Mouse (Mus musculus) kidney, adult 8-10 months (tissue): ENCODE measurements around the gene Usp47.
A peak's percentile ranks its signal among the peaks of the same experiment; 100 is the strongest.
"Not testable (repeated sequence)": the region's sequence is repeated elsewhere in the genome, so short reads cannot be mapped to it uniquely, and the experiment has no call there.

Experiments
- DNase-seq, 2 experiments: peaks; one replicate each; pipeline ENCODE4 v3.0.0; 2022

Gene Usp47

GRCm38 (mm10) chr7:112042758-112043157, 19.5 kb downstream of the Usp47 start:
- DNase-seq: no peak

GRCm38 (mm10) chr7:112045249-112045648, 21.9 kb downstream of the Usp47 start:
- no peak for DNase-seq

- DNase-seq: no peak
Measured at GRCm38 (mm10) chr7:112045794-112046388, 22.6 kb downstream of the Usp47 start.

- no peak for DNase-seq
Measured at GRCm38 (mm10) chr7:112048643-112049042, 25.3 kb downstream of the Usp47 start.

- no peak for DNase-seq
Measured at GRCm38 (mm10) chr7:112053667-112054066, 30.4 kb downstream of the Usp47 start.

DNA sequence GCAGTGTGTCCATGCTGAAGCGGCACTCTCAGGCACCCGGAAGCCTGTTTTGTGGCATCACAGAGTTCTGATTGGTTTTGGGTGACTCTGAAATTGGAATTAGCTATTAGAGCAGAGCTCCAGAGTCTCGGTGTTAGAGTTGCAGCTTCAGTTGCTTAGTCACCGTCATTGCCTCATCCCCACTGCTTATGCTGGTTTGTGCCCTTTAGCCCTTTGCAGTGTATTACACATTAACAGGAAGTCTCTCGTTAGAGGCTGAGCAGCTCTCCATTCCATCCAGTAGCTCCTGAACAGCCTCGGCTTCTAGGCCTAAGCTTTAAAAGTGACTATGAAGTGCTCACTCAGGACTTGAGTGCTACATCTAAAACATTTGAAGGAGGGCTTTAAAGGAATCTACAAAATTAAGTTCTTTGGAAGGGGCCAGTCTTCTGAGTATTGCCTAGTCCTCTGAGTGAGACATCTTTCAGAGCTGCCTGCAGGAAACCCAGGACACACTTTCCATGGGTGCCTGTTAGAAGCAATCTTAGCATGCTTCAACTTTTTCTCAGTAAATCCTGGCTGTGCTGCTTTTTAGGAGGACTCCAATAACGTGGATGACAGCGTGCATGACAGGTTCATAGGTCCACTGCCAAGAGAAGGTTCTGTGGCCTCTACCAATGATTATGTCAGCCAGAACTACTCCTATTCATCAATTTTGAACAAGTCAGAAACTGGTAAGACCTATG, 32.8 kb downstream of the Usp47 start:
- peak; percentile 63 to 73 for DNase-seq

GRCm38 (mm10) chr7:112074868-112075267, 51.6 kb downstream of the Usp47 start:
- DNase-seq: no peak

GRCm38 (mm10) chr7:112082636-112083035, 59.3 kb downstream of the Usp47 start:
- no peak for DNase-seq

DNA sequence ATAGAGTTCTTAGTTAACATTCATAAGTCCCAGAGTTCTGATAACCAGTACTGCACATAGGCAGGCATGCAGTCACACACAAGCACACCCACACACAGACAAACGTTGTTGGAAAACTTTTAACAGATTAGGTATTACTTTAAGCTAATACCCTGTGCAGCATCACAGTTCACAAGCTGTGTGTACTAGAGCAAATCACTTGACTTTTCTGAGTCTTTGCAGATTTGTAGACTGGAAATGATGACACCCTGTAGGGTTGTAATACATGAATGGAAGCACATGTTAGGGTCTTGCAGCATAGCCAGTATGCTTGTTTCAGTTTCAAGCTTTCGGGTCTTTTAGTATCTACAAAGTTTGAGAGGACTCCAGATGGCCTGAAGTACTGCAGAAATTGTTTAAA, 60.9 kb downstream of the Usp47 start:
- DNase-seq: no peak

DNA sequence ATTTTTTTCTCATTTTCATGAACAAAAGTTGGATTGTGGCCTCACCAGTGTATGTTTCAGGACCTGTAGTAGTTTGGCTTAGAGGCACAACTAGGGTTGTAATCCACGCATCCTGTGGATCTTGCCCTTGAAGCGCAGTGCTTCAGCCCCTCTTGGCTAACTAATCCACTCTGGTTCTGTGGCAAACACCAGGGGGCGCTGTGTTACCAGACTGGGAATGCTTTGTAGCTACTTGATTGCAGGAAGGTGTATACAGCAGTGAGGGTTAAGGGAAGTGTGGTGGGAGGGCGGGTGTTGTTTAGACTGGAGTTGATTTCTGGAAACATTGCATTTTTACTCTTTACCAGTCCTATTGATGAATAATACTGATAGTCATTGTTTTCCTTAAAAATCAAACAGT, 61.8 kb downstream of the Usp47 start:
- DNase-seq: peak; percentile 58 to 84

- DNase-seq: no peak
Measured at GRCm38 (mm10) chr7:112086186-112086585, 62.9 kb downstream of the Usp47 start.

DNA sequence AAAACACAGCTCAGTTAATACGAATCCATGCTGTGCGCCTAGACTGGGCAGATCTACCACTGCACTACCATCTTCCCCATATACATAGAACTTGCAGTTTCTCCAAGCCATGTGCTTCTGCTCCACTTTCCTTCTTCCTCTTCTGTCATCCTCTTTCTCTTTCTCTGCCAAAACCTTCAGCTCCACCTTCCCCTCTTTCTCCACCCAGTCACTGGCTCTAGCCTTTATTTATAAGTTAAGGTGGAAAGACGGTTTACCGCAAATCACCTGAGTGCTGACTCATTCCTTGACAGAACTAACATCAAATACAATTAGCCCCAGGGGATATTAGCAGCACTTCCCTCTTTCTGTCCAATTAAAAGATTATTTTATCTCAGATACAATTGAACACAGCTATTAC, 71.6 kb downstream of the Usp47 start:
- DNase-seq: not testable (repeated sequence)

DNA sequence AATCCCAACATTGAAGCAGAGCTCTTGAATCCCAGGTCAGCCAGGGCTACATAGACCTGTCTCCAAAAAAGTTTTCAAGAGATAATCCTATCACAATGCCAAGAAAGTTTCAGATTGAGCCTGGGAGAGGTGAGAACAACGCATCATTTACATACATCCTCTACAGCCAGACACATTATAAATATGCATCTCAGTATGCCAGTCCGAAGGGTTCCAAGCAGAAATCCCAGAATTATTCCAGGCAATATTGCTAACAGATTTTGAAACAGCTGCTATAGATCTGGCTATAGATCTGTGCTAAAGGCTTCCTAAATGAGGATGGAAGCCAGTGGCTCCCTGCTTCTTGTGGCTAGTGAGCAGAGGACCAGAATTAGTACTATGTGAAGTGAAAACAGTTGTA, 77.6 kb downstream of the Usp47 start:
- DNase-seq: no peak

GRCm38 (mm10) chr7:112102933-112103332, 79.6 kb downstream of the Usp47 start:
- peak in 1 of 2 experiments; percentile 10 for DNase-seq

DNA sequence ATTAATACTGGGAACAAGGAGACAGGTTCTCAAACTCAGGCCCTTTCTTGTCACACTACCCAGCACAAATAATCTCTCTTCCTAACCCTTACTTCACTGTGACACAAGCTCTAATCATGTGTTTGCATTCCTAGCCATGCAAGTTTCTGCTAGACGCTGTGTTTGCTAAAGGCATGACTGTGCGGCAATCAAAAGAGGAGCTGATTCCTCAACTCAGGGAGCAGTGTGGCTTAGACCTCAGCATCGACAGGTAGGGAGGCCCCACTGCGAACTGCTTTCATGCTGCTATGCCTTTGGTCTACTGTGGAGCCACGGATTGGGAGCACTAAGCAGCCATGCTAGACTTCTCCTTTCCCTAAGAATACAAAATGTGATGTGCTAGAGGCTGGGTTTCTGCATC, 80.5 kb downstream of the Usp47 start:
- DNase-seq: no peak

DNA sequence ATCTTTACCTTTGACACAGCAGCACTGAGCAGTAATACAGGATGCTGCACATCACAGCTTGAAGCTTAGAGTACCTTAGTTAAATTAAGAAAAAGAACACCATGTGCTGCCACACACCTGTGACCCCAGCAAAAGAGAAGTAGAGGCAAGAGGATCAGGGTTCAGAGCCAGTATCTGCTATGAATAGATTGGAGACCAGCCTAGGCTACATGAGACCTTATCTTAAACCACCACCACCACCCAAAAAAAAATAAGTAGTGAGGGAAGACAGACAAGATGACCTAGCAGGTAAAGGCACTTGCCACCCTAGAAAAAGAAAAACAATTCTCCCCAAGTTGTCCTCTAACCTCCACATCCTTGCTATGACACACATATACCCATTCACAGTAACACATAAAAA, 85.5 kb downstream of the Usp47 start:
- DNase-seq: no peak

DNA sequence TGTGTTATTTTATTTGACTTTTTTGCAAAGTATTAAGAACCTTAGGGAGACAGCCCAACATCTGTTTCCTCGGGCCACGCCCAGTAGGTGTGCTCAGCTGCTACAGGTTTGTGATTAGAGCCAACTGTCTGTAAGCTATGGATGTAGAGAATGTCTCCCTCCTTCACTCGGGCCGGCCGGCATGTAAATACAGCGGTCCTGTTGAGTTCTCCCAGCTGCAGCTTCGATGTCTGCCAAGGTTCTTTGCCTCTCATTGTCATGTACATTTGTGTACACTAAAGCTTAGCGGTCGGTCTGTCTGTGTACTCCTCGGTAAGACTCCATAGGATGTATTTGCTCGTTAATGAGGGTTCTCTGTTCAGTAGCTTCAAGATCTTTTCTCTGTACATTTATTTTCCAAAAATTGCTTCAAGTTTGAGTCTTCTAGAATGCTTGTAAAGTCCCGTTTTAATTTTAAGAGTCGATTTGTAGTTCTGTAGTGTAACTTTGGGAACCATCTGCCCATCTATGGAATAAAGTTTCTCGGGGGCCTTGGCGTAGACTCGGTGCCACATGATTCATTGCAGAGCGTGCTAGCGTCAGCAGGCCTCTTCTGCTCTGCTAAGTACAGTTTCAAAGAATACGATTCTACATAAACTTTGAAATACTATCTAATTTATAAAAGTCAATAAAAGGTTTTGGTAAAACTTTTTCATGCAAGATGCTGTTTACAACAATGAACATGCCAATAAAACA, 87.5 kb downstream of the Usp47 start:
- DNase-seq: no peak

GRCm38 (mm10) chr7:112117501-112117900, 94.2 kb downstream of the Usp47 start:
- DNase-seq: no peak

- DNase-seq: no peak
Measured at GRCm38 (mm10) chr7:112118086-112118485, 94.8 kb downstream of the Usp47 start.

DNA sequence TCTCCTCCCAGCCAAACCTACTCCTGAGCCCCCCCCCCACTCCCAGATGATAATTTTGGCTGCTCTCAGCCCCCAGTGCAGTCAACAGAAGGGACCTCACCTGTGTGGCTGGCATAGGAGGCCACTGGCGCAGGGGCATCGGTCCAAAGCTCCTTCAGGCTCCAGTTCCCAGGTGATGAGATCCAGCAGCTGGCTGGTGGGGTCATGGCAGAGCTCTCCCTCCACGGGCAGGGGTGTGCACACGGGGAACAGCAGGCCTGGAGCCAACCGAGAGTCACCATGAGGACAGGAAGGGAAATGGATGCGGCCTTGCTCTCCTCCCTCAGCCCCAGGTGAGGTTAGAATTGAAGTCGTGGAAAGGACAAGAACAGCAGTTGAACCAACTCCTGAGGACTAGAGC, 95.9 kb downstream of the Usp47 start:
- DNase-seq: no peak

GRCm38 (mm10) chr7:112120861-112121810, 97.8 kb downstream of the Usp47 start:
- peak; percentile 16 to 43 for DNase-seq

GRCm38 (mm10) chr7:112121866-112122500, 98.7 kb downstream of the Usp47 start:
- DNase-seq: no peak
